Mouse (Mus musculus) MEL (cell line): ENCODE results near the gene Ckap2l.

ENCODE experiments used
- EP300 ChIP-seq, 2 experiments: IDR thresholded peaks; 2 replicates each; pipeline ENCODE4 v1.6.1; 2011; ENCODE audit warnings: improper control_type of control experiment in 2 of 2, low read length in 2 of 2, low read depth in 1 of 2, mild to moderate bottlenecking in 1 of 2
- USF1 ChIP-seq: IDR thresholded peaks from 2 replicates; pipeline ENCODE4 v1.6.1; 2014; ENCODE audit warnings: low read depth, mild to moderate bottlenecking, inconsistent platforms, low read length, improper control_type of control experiment, moderate library complexity
- ZC3H11A ChIP-seq: IDR thresholded peaks from 2 replicates; pipeline ENCODE4 v1.6.1; 2012; ENCODE audit warnings: low read depth, mild to moderate bottlenecking, inconsistent platforms, low read length, improper control_type of control experiment

- peak; percentile 71 for TF ChIP-seq USF1
- no peak for TF ChIP-seq EP300 (IDR thresholded peaks at IDR 0.05; ENCODE audit: low read depth in 1 of 2, low read length in 2 of 2)
- no peak for TF ChIP-seq ZC3H11A
Measured at GRCm38 (mm10) chr2:129315831-129316230, 18.8 kb upstream of the Ckap2l start.
